Mouse (Mus musculus) liver, embryonic 14.5 days (tissue): Measurements from ENCODE around the gene Zfp689.

ENCODE experiments used
- CTCF ChIP-seq: IDR thresholded peaks from 2 replicates; pipeline ENCODE4 v1.5.1; 2016; ENCODE audit warnings: antibody characterized with exemption, low read depth, control low read depth
- EP300 ChIP-seq: IDR thresholded peaks from 2 replicates; pipeline ENCODE4 v1.6.1; 2016; ENCODE audit warnings: antibody characterized with exemption, low read depth

- no peak for TF ChIP-seq CTCF
- no peak for TF ChIP-seq EP300
Observed at GRCm38 (mm10) chr7:127470011-127470715, 21.2 kb upstream of the Zfp689 start.
